In the genomic region with DNA sequence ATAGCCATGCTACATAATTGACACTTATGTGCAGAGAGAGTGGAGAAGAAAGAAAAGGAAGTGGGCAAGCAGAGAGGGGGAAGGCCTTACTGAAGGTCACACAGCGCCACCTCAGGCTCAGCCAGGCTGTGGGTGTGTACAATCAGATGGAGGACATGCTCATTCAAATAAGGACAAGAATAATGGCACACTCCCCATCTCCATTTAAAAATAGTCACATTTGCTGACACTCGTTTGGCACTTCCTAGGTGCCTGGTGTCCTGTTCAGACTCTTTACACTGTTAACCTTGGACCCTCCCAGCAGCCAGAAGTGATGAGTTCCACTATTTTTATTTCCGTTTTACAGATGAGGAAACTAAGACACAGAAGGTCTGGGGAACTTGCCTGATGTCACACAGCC, we compare ENCODE assay signal across 8 mouse cellular contexts. TPM values are rescaled to one million over a fixed set of nuclear protein-coding genes. Genes with fewer than 3 reads are reported as not detected.
DNase-seq lines count a peak whose midpoint lies in the region; ATAC-seq and TF ChIP-seq lines count a peak whose summit lies in the region.

No protein-coding gene starts in this region.

- no peak for TF ChIP-seq POLR2A in cortical plate, adult 2 months (IDR thresholded peaks at IDR 0.05; ENCODE audit: extremely low read depth, insufficient read depth, low read length)

- H3K9me3 ChIP-seq in heart, embryonic 14.5 days (ENCODE audit: control insufficient read depth, low read length): no peaks in the 10 kb centered on the region
- no peaks in the 10 kb centered on the region for H3K9me3 ChIP-seq in midbrain, embryonic 16.5 days (replicated peaks; ENCODE audit: control insufficient read depth, low read length, poor library complexity, severe bottlenecking)

- H3K27me3 ChIP-seq in heart, embryonic 14.5 days (ENCODE audit: control insufficient read depth, insufficient read depth, low read length): no peaks in the 10 kb centered on the region
- H3K27me3 ChIP-seq in midbrain, embryonic 16.5 days (ENCODE audit: control insufficient read depth, insufficient read depth, low read depth, low read length): no peaks in the 10 kb centered on the region

- H3K4me3 ChIP-seq in cortical plate, adult 2 months (ENCODE audit: insufficient read depth, low read length): peak overlapping the region; percentile 95; the same call in 1 of the 2 replicates
- peak overlapping the region in 1 of 2 experiments; percentile 89; a peak in 1 of 4 replicates for H3K4me3 ChIP-seq in heart, embryonic 14.5 days (ENCODE audit: control insufficient read depth in 1 of 2, insufficient read depth in 1 of 2, low read depth in 1 of 2, low read length in 2 of 2)
- peak overlapping the region; percentile 94; the same call in 1 of the 2 replicates for H3K4me3 ChIP-seq in midbrain, embryonic 16.5 days (ENCODE audit: low read depth, low read length)

- H3K4me2 ChIP-seq in heart, embryonic 14.5 days (ENCODE audit: low read length): peak overlapping the region; percentile 94
- H3K4me2 ChIP-seq in midbrain, embryonic 16.5 days (ENCODE audit: low read length): peak overlapping the region; percentile 94

- TF ChIP-seq CTCF in cortical plate, adult 2 months (IDR thresholded peaks at IDR 0.05; ENCODE audit: extremely low read depth, insufficient read depth, low read length): no peak

- ATAC-seq in heart, embryonic 14.5 days (ENCODE audit: insufficient number of reproducible peaks, insufficient read depth, low FRiP score, low read depth): no peak
- ATAC-seq in midbrain, embryonic 16.5 days: no peak

- DNase-seq in gastrocnemius, adult 8-10 months (ENCODE audit: low spot score in 2 of 2): peak; percentile 47 to 71
- no peak for DNase-seq in gastrocnemius, postnatal 4 days (ENCODE audit: low spot score in 2 of 2)
- peak; percentile 71 for DNase-seq in liver
- peak; percentile 74 for DNase-seq in thymus, postnatal 14 days
- DNase-seq in urinary bladder, postnatal 25 days (ENCODE audit: low spot score): no peak

- 20% methylated on average over 3 of the region's 3 CpGs for WGBS in heart, embryonic 14.5 days
- 64% methylated on average over 3 of the region's 3 CpGs for WGBS in midbrain, embryonic 16.5 days

- peaks cover 3% of the 10 kb centered on the region; the same call in 1 of the 2 replicates for H3K4me1 ChIP-seq in cortical plate, adult 2 months (ENCODE audit: control insufficient read depth, insufficient read depth, low read length)
- H3K4me1 ChIP-seq in heart, embryonic 14.5 days (ENCODE audit: control insufficient read depth in 2 of 2, insufficient read depth in 2 of 2, low read length in 2 of 2): peaks cover 39 to 55% of the 10 kb centered on the region in 2 experiments
- H3K4me1 ChIP-seq in midbrain, embryonic 16.5 days (ENCODE audit: control insufficient read depth, insufficient read depth, low read length): peaks cover 27% of the 10 kb centered on the region

- no peaks in the 10 kb centered on the region for H3K36me3 ChIP-seq in heart, embryonic 14.5 days (ENCODE audit: control insufficient read depth, insufficient read depth, low read length)
- H3K36me3 ChIP-seq in midbrain, embryonic 16.5 days (ENCODE audit: control insufficient read depth, insufficient read depth, low read length): no peaks in the 10 kb centered on the region

- H3K27ac ChIP-seq in cortical plate, adult 2 months (ENCODE audit: insufficient read depth, low read length): no peak overlapping the region
- peak overlapping the region; percentile 43 to 91 for H3K27ac ChIP-seq in heart, embryonic 14.5 days (replicated peaks in 1 of 2; ENCODE audit: control insufficient read depth in 1 of 2, insufficient read depth in 1 of 2, low read depth in 2 of 2, low read length in 2 of 2)
- peak overlapping the region; percentile 99 for H3K27ac ChIP-seq in midbrain, embryonic 16.5 days (ENCODE audit: low read length)

- peak overlapping the region; percentile 91; the same call in 1 of the 2 replicates for H3K9ac ChIP-seq in heart, embryonic 14.5 days (ENCODE audit: low read length)
- H3K9ac ChIP-seq in midbrain, embryonic 16.5 days (ENCODE audit: low read depth, low read length): peak overlapping the region; percentile 70

RNA-seq across cellular contexts. Expression of gene Slc6a6, which starts 0.7 kb away (rescaled TPM):
- 10 to 100 TPM; 66.0 to 81.7 (median 77.6) TPM for total RNA-seq in gastrocnemius, adult 8-10 months (2022)
- 10 to 100 TPM; 53.5 to 56.9 TPM for total RNA-seq in gastrocnemius, postnatal 4 days (2021)
- 94.9 and 105 TPM in 2 replicates for polyA plus RNA-seq in cortical plate, adult 2 months (2012; rRNA removed)
- polyA plus RNA-seq in heart, embryonic 14.5 days (2014; fragmentation: Nextera tagmentation; extraction: Ambion mirVana): 64.2 and 66.8 TPM in 2 replicates
- polyA plus RNA-seq in midbrain, embryonic 16.5 days (2015; fragmentation: Nextera tagmentation; extraction: Ambion mirVana): 117 and 125 TPM in 2 replicates

Comparison
In these comparisons a context has a peak if more than half of its experiments do, and no peak if none do; other contexts are left out.
1. DNase-seq: peak in gastrocnemius, adult 8-10 months (2 of 2), liver (single experiment) and thymus, postnatal 14 days (single experiment); none in gastrocnemius, postnatal 4 days (0 of 2) and urinary bladder, postnatal 25 days (single experiment).